ENCODE assay signal across 17 mouse cellular contexts in genomic region chr5:148417756-148418155, GRCm38 (mm10). TPM values are rescaled to one million over a fixed set of nuclear protein-coding genes. Genes with fewer than 3 reads are reported as not detected.
DNase-seq lines count a peak whose midpoint lies in the region; ATAC-seq and TF ChIP-seq lines count a peak whose summit lies in the region.
"Had no signal": no experiment of that assay in that cellular context is flagged by ENCODE, and none has a peak within 500 bp of the region (broad histone marks: within the 10 kb centered on the region; RNA-seq: fewer than 3 reads in every experiment).

No protein-coding gene starts in this region.

- H3K36me3 ChIP-seq in hindbrain, postnatal 0 days (ENCODE audit: insufficient read depth, low read length): no peaks in the 10 kb centered on the region
- H3K36me3 ChIP-seq in hindbrain, embryonic 10.5 days: no peaks in the 10 kb centered on the region
- no peaks in the 10 kb centered on the region for H3K36me3 ChIP-seq in liver, postnatal 0 days (replicated peaks; ENCODE audit: insufficient read depth, low read length)
- H3K36me3 ChIP-seq: forebrain, embryonic 12.5 days; G1E; limb, embryonic 15.5 days had no signal

- H3K9me3 ChIP-seq in hindbrain, postnatal 0 days (ENCODE audit: low read length): no peaks in the 10 kb centered on the region
- peaks cover 2% of the 10 kb centered on the region; the same call in 1 of the 2 replicates for H3K9me3 ChIP-seq in hindbrain, embryonic 10.5 days
- no peaks in the 10 kb centered on the region for H3K9me3 ChIP-seq in liver, postnatal 0 days (ENCODE audit: low read length)
- H3K9me3 ChIP-seq: forebrain, embryonic 12.5 days; limb, embryonic 15.5 days had no signal

- no peak for DNase-seq in hindbrain, postnatal 0 days (ENCODE audit: low spot score)
- no peak for DNase-seq in hindbrain, embryonic 10.5 days (ENCODE audit: low spot score)
- no peak for DNase-seq in liver, postnatal 0 days
- DNase-seq in liver: no peak
- peak; percentile 26 for DNase-seq in CD4-positive helper T cell, adult 2 months (ENCODE audit: low read depth, low spot score)
- peak; percentile 72 for DNase-seq in ZHBTc4 (ENCODE audit: low read depth, low spot score)
- DNase-seq in gastrocnemius, postnatal 4 days (ENCODE audit: low spot score in 2 of 2): no peak
- DNase-seq: cerebellum, adult 8-10 months; gastrocnemius, adult 2 months; layer of hippocampus, postnatal 36 days; midbrain, embryonic 14.5 days; thymus, adult 2 months had no signal

- H3K4me2 ChIP-seq in hindbrain, postnatal 0 days (ENCODE audit: low read depth, low read length): no peak overlapping the region
- no peak overlapping the region for H3K4me2 ChIP-seq in liver, postnatal 0 days (ENCODE audit: low read depth, low read length)
- H3K4me2 ChIP-seq: forebrain, embryonic 12.5 days; limb, embryonic 15.5 days had no signal

- H3K4me3 ChIP-seq in hindbrain, postnatal 0 days (ENCODE audit: low read length): no peak overlapping the region
- H3K4me3 ChIP-seq in hindbrain, embryonic 10.5 days: no peak overlapping the region
- H3K4me3 ChIP-seq in liver, postnatal 0 days (ENCODE audit: low read depth, low read length): no peak overlapping the region
- H3K4me3 ChIP-seq: forebrain, embryonic 12.5 days; gastrocnemius, adult 2 months; limb, embryonic 15.5 days; myocyte had no signal

- ATAC-seq in hindbrain, postnatal 0 days: no peak
- ATAC-seq in liver, postnatal 0 days: no peak
- ATAC-seq: inflammation-experienced regulatory T-cells, adult 6 months had no signal

- 96% methylated on average over 1 of the region's 1 CpGs for WGBS in hindbrain, postnatal 0 days
- 94% methylated on average over 1 of the region's 1 CpGs for WGBS in hindbrain, embryonic 10.5 days
- 87% methylated on average over 1 of the region's 1 CpGs for WGBS in liver, postnatal 0 days (ENCODE audit: insufficient replicate concordance)

- no peaks in the 10 kb centered on the region for H3K27me3 ChIP-seq in hindbrain, postnatal 0 days (ENCODE audit: insufficient read depth, low read length)
- H3K27me3 ChIP-seq in hindbrain, embryonic 10.5 days (ENCODE audit: insufficient read depth, poor library complexity, severe bottlenecking): no peaks in the 10 kb centered on the region
- H3K27me3 ChIP-seq in liver, postnatal 0 days (ENCODE audit: insufficient read depth, low read length): no peaks in the 10 kb centered on the region
- H3K27me3 ChIP-seq: forebrain, embryonic 12.5 days; limb, embryonic 15.5 days had no signal

- TF ChIP-seq EP300 in liver, postnatal 0 days (IDR thresholded peaks at IDR 0.05; ENCODE audit: low read depth): no peak

- peak; percentile 18 for TF ChIP-seq CTCF in hindbrain, postnatal 0 days (IDR thresholded peaks at IDR 0.05; ENCODE audit: low read depth)
- peak; percentile 34 for TF ChIP-seq CTCF in liver, postnatal 0 days (IDR thresholded peaks at IDR 0.05; ENCODE audit: low read depth)

- H3K27ac ChIP-seq in hindbrain, postnatal 0 days: no peak overlapping the region
- H3K27ac ChIP-seq in hindbrain, embryonic 10.5 days: no peak overlapping the region
- no peak overlapping the region for H3K27ac ChIP-seq in liver, postnatal 0 days (ENCODE audit: low read depth)
- H3K27ac ChIP-seq: forebrain, embryonic 12.5 days; gastrocnemius, adult 2 months; limb, embryonic 15.5 days had no signal

- no peaks in the 10 kb centered on the region for H3K4me1 ChIP-seq in hindbrain, postnatal 0 days (ENCODE audit: insufficient read depth, low read length)
- no peaks in the 10 kb centered on the region for H3K4me1 ChIP-seq in hindbrain, embryonic 10.5 days (replicated peaks)
- no peaks in the 10 kb centered on the region for H3K4me1 ChIP-seq in liver, postnatal 0 days (ENCODE audit: insufficient read depth)
- H3K4me1 ChIP-seq: forebrain, embryonic 12.5 days had no signal

- no peak overlapping the region for H3K9ac ChIP-seq in hindbrain, postnatal 0 days (replicated peaks; ENCODE audit: low read length)
- H3K9ac ChIP-seq in liver, postnatal 0 days (replicated peaks): no peak overlapping the region
- H3K9ac ChIP-seq: forebrain, embryonic 12.5 days; limb, embryonic 15.5 days had no signal

RNA-seq across cellular contexts. Expression of gene Slc7a1, which starts 18.1 kb away (rescaled TPM):
- total RNA-seq in hindbrain, postnatal 0 days (2014; rRNA removed): 58.5 and 71.1 TPM in 2 replicates
- 35.3 and 42.3 TPM in 2 replicates for polyA plus RNA-seq in hindbrain, postnatal 0 days (2015; fragmentation: Nextera tagmentation; extraction: Ambion mirVana)
- 10.8 and 13.6 TPM in 2 replicates for polyA plus RNA-seq in hindbrain, embryonic 10.5 days (2016; fragmentation: Nextera tagmentation; extraction: Ambion mirVana)
- polyA plus RNA-seq in liver, postnatal 0 days (2015; fragmentation: Nextera tagmentation; extraction: Ambion mirVana): 6.4 and 6.5 TPM in 2 replicates
- 10 to 100 TPM; 16.9 to 17.2 TPM for total RNA-seq in gastrocnemius, postnatal 4 days (2021)

Comparison
In these comparisons a context has a peak if more than half of its experiments do, and no peak if none do; other contexts are left out.
1. DNase-seq: peak in CD4-positive helper T cell, adult 2 months (single experiment) and ZHBTc4 (single experiment); none in hindbrain, postnatal 0 days (single experiment), hindbrain, embryonic 10.5 days (single experiment), liver, postnatal 0 days (single experiment), liver (single experiment) and gastrocnemius, postnatal 4 days (0 of 2).